Mouse (Mus musculus) liver, postnatal 0 days (tissue): ENCODE measurements at regions not wholly inside any gene's neighbourhood (a gene's known extent, or its start where the extent isn't known, plus 50 kb on each side); places are given as distances from the start of the nearest gene placed in this dataset.

Experiments used
- CTCF ChIP-seq: sonication (generic); IDR thresholded peaks from 2 replicates; pipeline ENCODE4 v1.5.1; 2016; ENCODE audit warnings: antibody characterized with exemption, low read depth
- EP300 ChIP-seq: IDR thresholded peaks from 2 replicates; pipeline ENCODE4 v1.6.1; 2016; ENCODE audit warnings: antibody characterized with exemption, low read depth, mild to moderate bottlenecking

DNA sequence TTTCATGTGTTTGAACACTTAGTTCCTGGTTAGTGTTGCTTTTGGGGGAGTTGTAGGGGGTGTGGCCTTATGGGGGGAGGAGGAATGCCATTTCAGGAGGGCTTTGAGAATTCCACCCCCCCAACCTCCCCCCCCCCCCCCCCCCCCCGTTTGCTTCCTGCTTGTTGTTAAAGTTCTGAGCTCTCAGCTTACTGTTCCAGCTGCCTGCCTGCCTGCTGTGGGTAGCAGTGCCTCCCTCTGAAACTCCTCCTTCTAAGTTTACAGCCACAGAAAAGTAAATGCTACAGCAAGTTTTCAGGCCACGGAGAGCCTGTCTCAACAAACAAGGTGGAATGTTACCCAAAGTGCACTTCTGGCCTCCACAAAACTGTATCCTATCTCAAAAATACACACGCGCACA, 233.1 kb downstream of the Spry2 start:
- no peak for TF ChIP-seq CTCF
- no peak for TF ChIP-seq EP300
